Mouse (Mus musculus): ENCODE measurements at regions not wholly inside any gene's neighbourhood (a gene's known extent, or its start where the extent isn't known, plus 50 kb on each side); places are given as distances from the start of the nearest gene placed in this dataset.

DNA sequence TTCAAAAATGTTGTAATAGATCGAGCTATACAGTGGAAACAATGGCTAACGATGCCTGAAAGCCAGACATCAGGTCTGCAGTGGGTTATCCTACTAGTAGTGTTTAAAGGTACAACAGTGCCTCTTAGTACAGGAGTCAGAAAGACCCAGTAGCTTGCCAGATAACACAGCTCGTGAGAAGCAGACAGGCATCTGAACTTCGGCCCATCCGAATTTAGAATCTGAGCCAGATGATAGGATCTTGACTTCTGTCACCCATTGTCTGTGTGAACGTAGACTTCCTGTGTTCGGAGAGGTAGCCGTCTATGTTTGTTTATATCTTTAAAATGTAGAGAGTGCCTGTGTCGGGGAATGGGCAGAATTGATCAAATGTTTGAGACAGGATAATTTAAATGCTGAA, 120.5 kb upstream of the Adgrl2 start:
- peak; percentile 45 for DNase-seq (ENCODE audit: low spot score)

DNA sequence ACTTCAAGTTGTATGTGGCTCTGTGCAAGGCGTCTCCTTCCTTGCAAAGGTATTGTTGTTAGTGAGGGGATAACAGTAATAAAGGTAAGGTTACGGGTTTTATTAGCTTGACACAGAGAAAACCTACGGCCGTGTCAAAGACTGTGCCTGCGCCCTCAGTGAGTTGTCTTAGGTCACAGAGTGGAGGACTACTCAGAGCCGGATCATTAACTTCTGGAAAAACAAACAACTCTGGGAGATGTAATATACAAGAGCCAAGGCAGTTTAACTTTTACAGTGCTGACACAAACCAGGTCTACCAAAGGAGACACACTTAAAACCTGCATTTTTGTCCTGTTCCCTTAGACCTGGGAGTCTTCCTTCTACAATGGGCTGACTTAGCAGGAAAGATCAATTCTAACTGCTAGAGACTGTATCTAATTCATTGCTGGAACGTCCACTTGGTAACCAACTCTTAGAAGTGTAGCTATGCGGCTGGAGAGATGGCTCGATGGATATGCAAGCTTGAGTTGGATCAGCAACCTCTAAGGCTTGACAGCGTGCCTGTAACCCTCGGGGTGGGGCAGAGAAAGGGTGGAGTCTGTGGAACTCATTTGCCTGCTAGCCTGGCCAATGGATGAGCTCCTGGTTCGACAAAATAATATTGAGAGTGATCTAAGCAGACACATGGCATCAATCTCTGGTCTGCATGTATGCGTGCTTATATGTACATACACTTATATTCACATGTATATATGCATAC, 115.5 kb upstream of the Adgrl2 start:
- no peak for DNase-seq (ENCODE audit: low spot score)

DNA sequence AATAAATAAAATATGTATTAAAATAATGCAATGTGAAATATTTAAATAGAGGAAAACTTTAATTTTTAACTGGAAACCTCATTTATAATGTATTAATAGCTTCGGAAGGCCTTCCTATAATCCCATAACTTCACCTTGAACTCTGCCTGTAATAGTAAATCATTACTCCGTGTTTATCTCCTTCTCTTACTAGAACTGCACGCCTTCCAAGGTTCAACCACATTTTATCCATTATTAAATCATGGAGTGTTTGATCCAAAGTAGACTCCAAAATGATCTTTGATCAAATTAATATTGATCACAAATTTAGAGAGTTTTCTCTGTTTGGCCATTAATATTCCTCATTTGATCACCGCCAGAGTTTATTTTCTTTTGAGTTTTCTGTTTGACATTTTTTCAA, 114.8 kb upstream of the Adgrl2 start:
- no peak for DNase-seq (ENCODE audit: low spot score)

DNA sequence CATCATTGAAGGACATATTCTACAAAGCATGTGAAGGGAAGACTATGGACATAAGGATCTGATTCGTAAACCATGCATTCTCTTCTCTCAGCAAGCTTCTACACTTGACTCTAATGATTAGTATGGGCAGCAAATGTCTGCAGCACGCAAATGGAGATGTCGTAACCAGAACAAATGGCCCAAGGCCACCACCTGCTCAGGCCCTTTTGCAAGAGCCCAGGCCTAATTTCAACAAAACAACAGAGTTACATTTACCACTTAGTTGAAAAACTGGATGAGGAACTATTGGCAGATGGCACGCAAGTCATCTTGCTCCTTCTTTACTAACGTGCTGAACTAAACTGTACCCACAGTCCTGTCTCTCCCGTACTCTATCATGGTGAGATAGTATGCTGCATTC, 113.7 kb upstream of the Adgrl2 start:
- DNase-seq (ENCODE audit: low spot score): no peak

DNA sequence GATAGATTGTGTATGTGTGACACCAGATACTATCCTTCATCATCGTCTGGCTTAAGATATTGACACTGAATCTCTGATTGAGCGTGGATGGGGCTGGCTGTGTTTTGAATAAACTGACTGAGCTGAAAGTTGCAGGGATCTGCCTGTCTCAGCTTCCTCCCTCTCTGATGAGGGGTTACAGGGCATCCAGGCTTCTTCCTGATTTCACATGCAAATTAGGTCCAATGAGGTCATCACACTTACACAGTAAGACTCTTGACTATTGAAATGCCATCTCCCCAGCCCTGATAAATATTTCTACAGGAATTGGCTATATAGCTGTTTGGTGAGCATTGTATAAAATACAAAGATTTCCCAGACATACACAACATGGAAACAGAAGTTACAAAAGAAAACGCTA, 113.1 kb upstream of the Adgrl2 start:
- DNase-seq (ENCODE audit: low spot score): no peak

DNA sequence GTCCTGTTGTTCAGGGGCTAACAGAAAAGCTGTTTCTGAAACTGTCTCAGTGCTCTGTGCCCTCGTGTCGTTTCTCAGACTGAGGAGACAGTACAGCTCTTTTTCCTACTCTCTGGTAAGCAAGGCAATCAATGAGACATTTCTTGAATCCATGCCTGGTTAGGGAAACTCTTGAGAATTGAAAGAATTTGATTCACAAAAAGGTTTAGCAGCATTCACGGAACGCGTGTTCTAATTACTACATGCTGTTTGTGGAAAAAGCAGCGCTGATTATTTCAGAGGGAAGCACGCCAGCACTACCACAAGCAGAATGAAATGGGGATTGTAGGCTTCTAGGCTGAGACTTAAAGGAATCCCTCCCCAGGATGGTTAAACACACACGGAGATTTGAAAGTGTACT, 112.5 kb upstream of the Adgrl2 start:
- DNase-seq (ENCODE audit: low spot score): no peak

DNA sequence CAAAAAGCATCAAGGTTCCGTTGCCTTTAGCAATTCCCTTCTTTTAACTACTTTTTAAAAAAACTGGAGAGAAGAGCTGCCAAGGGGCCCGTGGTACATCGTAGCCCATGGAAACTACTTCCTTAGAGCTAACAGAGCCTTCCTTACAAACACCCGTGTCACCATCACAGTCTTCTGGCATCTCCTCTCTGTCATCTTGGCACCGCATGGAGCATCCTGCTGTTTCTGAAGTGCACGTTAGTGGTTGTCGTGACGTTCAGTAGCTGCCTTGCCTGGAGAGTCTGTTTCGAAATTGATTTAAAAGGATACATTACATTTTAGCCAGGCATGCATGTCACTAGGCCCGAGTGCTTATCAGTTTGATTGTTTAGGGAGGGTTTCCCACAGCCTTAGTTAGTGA, 111.4 kb upstream of the Adgrl2 start:
- DNase-seq (ENCODE audit: low spot score): no peak

DNA sequence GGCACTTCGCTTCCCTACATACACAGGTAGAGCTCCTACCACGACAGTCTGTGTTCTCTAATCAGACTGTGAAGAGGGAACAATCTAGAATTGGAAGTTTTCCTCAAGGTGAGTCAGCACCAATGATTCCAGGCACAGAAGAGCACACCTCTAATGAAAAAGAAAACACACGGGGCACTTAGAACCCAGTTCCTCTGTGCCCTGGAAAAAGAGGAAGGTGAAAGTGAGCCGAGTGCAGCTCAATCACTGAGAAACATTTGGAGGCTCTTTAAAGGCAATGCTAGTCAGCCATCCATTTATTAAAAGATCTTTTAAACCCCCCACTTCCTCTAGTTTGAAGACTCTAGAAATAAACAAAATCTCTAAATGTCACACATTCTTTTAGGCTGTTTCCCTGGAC, 108.4 kb upstream of the Adgrl2 start:
- DNase-seq (ENCODE audit: low spot score): no peak

DNA sequence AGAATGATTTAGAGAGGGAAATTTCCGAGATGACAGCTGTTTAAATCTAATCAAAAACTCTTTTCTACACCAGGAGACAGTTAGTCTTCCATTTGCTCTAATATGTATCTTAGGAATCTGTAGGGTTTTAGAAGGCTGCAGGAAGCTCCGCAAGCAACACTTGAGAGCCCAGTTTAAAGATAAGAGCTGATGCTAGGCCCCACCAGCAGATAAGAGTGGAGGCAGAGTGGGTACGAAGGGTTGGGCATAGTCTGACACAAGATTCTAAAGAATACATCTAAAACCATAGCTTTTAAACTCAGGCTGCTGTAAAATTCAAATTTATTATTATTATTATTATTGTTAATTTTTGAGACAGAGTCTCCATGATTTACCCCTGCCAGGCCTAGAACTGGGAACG, 106.7 kb upstream of the Adgrl2 start:
- no peak for DNase-seq (ENCODE audit: low spot score)

DNA sequence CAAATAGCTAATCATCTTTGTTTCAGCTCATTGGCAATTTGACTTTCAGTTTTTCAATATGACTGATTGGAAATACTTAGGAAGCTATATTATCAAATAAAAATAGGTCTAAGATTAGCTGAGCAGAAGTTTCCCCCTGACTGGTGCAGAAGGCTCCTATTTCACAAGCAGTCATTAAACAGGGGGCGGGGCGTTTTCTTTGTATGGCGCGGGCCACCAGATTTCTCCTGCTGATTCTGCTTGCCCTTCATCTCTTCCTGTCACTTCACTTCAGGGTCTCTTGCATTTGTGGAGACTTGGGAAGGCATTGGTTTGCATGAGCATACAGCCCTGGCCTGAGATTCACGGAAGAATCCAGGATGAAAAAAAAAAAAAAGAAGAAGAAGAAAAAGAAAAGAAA, 102.3 kb upstream of the Adgrl2 start:
- no peak for DNase-seq (ENCODE audit: low spot score)

DNA sequence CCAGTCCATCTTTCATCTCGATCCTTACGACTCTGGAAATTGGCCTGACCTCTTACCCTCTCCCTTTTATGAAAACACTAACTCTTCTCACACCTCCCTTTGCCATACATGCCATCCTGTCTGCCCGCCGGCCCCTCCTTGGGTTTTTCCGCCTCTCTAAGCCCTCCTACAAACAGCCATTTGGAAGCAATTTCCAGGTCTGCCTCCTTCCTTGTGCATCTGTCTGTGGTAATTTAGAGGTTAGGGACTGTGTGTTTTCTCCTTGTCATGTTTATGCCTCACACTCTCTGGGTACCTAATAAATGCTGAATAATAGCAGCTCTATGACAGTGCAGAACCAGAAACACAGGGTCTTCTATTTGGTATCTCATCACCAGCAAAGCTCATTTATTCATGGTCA, 99.7 kb upstream of the Adgrl2 start:
- DNase-seq (ENCODE audit: low spot score): no peak

DNA sequence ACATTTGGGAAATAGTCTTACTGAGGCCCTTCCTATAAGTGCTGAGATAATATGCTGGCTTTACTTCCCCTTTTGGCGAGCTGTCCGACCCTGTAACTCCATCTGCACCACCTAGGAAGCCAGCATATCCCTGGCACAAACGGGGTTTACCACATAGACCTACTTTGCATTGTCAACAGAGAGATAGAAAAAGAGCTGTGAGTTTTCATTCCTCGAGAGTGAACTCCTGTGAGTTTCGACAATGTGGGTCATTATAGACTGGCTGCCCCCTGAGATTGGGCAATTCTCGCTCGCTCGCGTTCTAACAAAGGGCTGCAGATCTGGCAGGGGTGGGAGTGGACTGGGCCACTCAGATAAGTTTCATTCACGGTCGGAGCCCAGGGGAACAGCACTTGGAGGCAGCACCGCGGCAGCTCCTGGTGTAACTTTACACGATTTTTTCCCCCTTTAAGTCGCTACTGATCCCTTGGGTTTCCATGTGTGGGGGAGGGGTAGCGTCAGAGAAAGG, 98.3 kb upstream of the Adgrl2 start:
- no peak for DNase-seq (ENCODE audit: low spot score)

DNA sequence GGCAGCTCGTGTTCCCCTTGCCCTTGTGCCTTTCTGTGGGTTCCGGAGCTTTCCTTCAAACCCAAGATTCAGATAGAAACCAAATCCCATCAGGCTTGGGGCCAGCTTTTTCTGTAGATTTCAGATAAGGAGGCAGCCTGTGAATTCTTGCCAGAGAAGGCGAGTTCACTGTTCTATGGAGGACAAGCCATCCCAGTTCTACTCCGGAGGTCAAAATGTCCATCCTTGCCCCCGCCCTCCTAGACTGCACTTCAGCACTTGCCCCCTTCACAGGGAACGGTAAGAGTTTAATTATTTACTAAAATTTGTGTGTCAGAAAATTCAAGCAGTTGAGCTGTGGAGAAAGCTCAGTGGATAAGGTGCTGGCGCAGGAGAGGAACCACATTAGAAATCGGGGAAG, 97.1 kb upstream of the Adgrl2 start:
- DNase-seq (ENCODE audit: low spot score): peak; percentile 78

DNA sequence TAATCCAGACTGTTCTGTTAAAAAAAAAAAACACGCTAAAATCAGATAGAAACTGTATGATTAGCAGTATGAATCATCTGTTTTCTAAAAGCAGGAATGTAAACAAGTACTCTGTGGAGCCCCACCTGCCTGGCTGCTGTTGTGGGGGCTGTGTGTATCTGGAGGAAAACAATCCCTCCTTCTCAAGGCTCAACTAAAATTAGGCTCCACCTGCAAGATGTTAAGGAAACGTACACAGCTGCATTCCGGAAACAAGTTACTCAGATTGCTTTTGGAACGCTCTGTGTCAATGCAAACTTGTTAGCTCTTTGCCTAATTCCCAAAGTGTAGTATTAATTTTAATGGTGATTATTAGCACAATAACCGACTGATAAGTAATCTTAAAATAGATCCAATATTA, 96.3 kb upstream of the Adgrl2 start:
- no peak for DNase-seq (ENCODE audit: low spot score)

DNA sequence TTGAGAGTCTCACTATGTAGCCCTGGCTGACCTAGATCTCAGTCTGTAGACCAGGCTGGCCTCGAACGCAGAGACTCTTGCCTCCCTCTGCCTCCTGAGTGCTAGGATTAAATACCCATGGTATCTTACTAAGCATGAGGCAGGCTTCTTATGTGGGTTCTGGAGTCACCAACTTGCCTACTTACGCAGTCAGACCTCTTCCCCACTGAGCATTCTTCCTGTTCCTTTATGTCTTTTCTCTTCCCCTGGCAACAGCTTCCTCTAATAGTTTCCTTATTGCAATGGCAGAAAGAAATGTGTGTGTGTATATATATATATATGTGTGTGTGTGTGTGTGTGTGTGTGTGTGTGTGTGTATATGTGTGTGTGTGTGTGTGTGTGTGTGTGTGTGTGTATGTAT, 95.7 kb upstream of the Adgrl2 start:
- DNase-seq (ENCODE audit: low spot score): no peak

DNA sequence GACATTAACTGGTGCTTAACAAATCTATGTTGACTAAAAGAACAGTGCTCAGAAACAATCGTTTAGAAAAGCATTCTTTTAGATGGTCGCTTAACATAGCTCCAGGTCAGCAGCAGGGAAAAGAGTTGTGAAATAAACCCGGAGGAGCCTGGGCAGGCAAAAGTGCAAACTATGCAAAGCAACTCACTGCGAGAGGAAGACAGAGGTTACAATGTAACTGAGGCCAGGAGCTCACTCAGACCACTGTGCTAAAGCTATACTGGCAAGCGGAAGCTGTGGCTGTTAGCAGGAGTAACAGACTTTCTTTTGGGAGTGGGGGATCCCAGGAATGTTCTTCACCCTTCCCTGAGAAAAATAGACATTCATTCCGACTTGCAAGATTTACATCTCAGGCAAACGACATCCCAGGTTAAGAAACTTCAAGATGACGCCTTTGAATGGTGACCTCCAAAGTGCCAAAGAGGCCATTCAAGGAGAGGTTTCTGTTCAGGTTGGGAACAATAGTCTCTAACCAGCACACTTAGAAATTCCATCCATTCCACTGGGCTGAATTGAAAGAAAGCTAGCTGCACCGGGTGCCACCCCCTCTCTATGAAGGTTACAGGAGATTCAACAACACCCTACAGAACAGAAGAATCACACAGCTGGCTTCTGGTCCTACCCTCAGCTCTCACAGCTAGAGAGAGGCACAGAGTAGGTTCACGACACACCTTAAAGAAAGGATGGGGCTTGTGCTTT, 94.7 kb upstream of the Adgrl2 start:
- DNase-seq (ENCODE audit: low spot score): peak; percentile 69

DNA sequence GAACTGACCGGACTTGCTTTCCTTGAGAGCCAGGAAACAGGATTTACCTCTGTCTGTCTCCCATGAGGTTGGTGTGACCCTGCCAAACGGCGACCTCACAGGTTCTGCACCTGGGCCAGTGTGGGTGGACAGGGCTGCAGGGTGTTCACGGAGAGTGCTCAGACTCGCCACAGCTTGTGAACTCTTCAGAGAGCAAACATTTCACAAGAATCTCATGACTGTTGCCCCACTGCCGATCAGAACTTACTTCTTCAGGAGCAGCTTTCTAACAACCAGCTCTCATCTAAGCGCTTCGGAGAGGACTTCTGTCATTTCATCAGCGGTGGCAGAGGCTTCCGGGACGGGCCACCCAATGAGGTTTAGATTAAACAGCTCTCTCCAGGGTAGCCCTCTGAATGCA, 93.0 kb upstream of the Adgrl2 start:
- peak; percentile 73 for DNase-seq (ENCODE audit: low spot score)

DNA sequence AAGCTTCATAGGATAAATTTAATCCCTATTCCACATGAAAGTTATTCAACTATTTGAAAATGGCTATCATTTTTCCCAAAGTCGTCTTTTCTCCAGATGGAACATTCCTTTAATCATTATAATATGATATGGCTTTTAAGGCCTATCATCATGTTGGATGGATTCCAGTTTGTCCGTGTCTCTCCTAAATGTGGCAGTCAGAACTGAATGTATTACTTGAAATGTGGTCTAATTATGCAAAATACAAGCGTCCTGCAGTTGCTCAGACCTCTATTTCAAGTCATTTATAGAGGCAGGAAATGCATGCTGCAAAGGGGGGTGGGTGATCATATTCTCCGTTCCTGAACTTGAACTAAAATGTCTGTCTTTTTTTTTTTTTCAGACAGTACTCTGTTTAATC, 88.5 kb upstream of the Adgrl2 start:
- DNase-seq (ENCODE audit: low spot score): no peak

DNA sequence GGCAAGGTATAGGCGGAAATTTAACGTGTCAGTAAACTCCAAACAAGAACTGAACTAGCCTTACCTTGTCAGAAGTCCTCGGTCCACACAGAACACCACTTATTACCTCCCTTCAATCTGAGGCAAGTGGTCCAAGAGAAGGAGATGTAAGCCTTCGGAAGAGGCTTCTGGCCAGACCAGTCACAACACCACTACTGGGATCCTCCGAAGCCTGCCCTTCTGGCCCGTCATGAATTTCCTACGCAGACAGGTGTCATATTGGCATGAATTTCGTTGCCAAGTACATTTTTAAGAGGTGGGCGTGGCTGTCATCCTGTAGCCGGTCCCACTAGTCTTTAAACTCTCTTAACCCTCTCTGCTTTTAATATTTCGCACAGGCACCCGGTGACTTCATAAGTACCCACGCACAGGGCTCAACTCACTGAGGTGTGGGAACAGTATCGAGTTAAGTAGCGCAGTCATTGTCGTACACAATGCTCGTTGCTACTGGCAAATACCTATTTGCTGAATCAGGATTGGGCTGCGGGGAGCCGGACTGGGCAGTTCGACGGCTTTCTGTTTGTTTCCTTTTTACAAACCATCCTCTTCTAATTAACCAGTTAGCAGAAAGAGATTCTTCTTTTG, 86.7 kb upstream of the Adgrl2 start:
- DNase-seq (ENCODE audit: low spot score): no peak

DNA sequence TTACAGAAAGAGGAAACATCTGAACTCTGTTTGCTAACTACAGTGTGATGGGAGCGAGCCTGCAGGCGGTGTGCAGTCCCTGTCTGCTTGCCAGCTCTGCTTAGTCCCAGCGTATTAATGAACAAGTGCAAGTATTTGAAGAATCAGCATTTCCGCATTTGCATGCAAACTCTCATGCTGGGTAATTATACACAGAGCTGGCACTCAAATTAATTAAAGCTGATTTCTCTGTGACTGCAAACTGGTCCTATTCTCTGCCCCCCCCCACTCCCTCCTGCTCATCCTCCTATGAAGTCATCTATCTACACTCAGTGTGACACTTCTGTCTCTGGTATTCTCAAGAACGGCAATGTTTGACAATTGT, 85.1 kb upstream of the Adgrl2 start:
- DNase-seq (ENCODE audit: low spot score): no peak

DNA sequence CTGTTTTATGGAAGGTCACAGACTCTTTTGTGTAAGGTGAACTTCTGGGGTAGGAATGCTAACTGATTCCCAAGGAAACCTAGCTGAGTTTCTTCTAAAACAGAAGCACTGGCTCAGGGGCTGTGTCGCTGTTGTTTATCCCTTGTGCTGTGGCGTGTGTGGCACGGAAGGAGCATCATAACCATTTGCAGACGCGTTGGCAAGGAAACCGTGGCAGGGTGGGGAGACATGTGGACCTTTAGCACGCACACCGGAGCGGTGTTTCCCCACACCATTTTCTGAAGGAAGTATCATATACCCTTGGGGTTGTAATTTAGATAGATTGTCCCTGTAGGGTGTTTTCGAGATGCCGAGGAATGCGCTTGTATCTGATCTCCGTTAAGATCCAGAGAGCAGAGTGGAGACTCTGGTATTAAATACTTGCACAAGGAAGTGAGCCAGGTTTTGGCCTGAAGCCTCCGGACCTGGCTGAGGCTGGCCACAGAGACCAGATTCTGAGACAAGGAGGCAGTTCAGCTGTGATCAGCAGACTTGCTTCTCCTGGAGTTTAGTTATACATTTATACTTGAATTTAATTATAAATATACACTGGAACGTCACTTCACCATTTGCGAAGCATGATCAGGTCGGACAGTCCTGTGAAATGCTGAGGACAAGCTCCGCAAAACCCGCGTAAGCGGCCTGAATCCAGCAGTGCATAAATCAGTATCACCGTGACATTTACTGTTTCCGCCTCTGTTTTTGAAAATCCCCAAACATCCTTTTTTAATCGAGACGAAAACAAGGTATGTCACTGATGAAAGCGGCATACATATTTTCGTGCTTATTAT, 84.5 kb upstream of the Adgrl2 start:
- DNase-seq (ENCODE audit: low spot score): no peak

DNA sequence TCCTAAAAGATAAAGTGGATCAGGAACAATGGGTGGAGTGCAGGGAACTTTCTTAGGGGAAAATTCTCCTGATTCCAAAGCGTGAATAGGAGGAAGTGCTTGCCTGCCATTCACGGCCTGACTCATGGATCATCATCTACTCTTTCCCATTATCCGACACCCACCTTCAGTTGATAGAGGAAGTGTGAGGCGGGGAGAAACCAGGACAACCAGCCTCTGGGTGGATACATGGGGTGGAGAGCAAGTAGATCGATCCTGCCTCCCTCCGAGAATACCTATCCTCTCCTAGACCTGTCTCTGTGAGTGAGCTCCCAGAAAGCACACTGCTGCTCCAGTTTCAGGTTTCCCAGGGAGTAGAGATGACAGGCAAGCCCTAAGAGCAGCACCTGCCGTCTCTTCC, 79.8 kb upstream of the Adgrl2 start:
- no peak for DNase-seq (ENCODE audit: low spot score)

All from yolk sac, embryonic 10.5 days (tissue).